Mouse (Mus musculus) ES-Bruce4 (cell line): ENCODE measurements at regions not wholly inside any gene's neighbourhood (a gene's known extent, or its start where the extent isn't known, plus 50 kb on each side); places are given as distances from the start of the nearest gene placed in this dataset.

Experiments
- H3K27ac ChIP-seq: 2 replicates; pipeline ENCODE4 v1.5.1; 2012; ENCODE audit warnings: low read length, inconsistent platforms; ENCODE audit not compliant: insufficient read depth
- H3K27me3 ChIP-seq: 2 replicates; pipeline ENCODE4 v1.6.1; 2012; ENCODE audit warnings: mild to moderate bottlenecking, low read length, inconsistent platforms; ENCODE audit not compliant: control insufficient read depth, poor library complexity, insufficient read depth, severe bottlenecking
- H3K36me3 ChIP-seq: 2 replicates; pipeline ENCODE4 v1.6.1; 2012; ENCODE audit warnings: inconsistent platforms, mild to moderate bottlenecking, low read length, moderate library complexity; ENCODE audit not compliant: control insufficient read depth, poor library complexity, insufficient read depth, severe bottlenecking
- H3K4me1 ChIP-seq: one replicate; pipeline ENCODE4 v1.8.1; 2011; ENCODE audit warnings: low read length; ENCODE audit not compliant: control insufficient read depth, insufficient read depth
- H3K4me3 ChIP-seq: 2 replicates; pipeline ENCODE4 v1.5.1; 2011; ENCODE audit warnings: low read depth, mild to moderate bottlenecking, low read length
- H3K9ac ChIP-seq: 2 replicates; pipeline ENCODE4 v1.6.1; 2012; ENCODE audit warnings: low read depth, mild to moderate bottlenecking, inconsistent platforms; ENCODE audit not compliant: poor library complexity, severe bottlenecking
- H3K9me3 ChIP-seq: replicated peaks from 2 replicates; pipeline ENCODE4 v1.6.1; 2012; ENCODE audit warnings: mild to moderate bottlenecking, low read length, inconsistent platforms; ENCODE audit not compliant: control insufficient read depth, poor library complexity, insufficient read depth, severe bottlenecking
- CTCF ChIP-seq: IDR thresholded peaks from one replicate; pipeline ENCODE4 v1.8.1; 2011; ENCODE audit warnings: low read depth, low read length
- EP300 ChIP-seq: IDR thresholded peaks from 2 replicates; pipeline ENCODE4 v1.6.1; 2011; ENCODE audit warnings: low read depth, low read length; ENCODE audit not compliant: insufficient read depth
- POLR2A ChIP-seq: IDR thresholded peaks from one replicate; pipeline ENCODE4 v1.8.1; 2011; ENCODE audit warnings: low read length; ENCODE audit not compliant: insufficient read depth

DNA sequence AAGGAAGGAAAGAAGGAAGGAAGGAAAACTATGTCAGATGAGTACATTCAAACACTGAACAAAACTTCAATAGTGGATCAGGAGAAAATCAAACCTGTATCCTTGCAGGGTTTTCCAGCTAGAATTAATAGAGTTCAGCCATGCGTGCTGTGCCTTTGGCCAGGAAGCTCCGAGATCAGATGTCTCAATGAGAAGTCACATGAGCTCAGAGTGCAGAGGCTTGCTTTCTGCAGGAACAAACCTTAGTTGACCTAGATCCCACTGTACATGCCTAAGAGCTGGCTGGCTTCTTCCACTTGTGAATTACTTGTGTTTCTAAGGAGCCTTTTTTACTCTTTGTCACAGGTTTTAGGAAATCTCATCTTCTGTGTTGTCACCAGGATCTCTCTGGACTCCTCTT, 378.7 kb downstream of the Lpin1 start:
- Histone ChIP-seq H3K27ac (no peak overlapping the region), H3K9ac (no peak overlapping the region), H3K4me1 (no peaks in the 10 kb centered on the region), H3K27me3 (no peaks in the 10 kb centered on the region; the same call in 1 of the 2 replicates), H3K9me3 (peaks cover 4% of the 10 kb centered on the region; the same call in 1 of the 2 replicates), H3K36me3 (no peaks in the 10 kb centered on the region), H3K4me3 (no peak overlapping the region)
- TF ChIP-seq EP300 (no peak), CTCF (no peak), POLR2A (no peak)

DNA sequence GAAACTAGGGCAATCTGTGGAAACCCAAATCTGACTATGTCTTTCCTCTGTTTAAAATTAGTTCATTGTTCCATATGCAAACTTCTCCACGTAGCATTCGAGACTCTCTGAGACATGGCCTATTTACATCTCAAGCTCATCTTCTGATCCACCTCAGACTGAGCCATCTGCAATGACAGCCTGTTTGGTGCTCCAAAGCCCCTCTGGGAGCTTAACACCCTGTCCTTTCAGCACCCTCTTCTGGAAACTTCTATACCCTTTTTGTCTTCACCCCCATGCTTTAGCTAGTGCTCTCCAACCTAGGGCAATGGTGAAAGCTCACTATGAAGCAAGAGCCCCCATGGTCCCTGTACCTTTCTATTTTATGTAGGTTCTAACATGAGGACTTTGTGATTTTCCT, 379.7 kb downstream of the Lpin1 start:
- H3K4me1 ChIP-seq = no peaks in the 10 kb centered on the region
- peaks cover 4% of the 10 kb centered on the region; the same call in 1 of the 2 replicates for H3K9me3 ChIP-seq
- H3K36me3 ChIP-seq = no peaks in the 10 kb centered on the region
- TF ChIP-seq CTCF = no peak
- TF ChIP-seq EP300 = no peak
- no peak for TF ChIP-seq POLR2A
- no peak overlapping the region for H3K4me3 ChIP-seq
- no peaks in the 10 kb centered on the region; the same call in 1 of the 2 replicates for H3K27me3 ChIP-seq
- H3K9ac ChIP-seq = no peak overlapping the region
- H3K27ac ChIP-seq = no peak overlapping the region

DNA sequence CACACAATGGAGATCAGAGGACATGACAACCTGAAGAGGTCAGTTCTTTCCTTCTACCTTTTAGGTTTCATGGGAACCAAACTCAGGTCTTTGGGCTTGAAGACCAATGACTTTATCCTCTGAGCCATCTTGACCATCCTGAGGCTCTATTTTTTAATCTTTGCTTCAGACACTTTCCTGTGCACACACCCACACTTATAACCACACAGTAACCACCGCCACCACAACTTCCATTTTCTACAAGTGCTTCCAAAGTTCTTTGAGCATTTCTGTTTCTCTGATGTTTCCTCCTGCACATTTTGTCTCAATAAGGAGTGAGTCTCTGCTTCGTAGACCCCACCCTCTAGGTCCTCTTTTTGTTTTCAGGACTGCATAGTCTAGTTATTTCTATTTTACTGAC, 385.3 kb downstream of the Lpin1 start:
- Histone ChIP-seq H3K4me3 (no peak overlapping the region), H3K27ac (no peak overlapping the region), H3K4me1 (no peaks in the 10 kb centered on the region), H3K27me3 (no peaks in the 10 kb centered on the region; the same call in 1 of the 2 replicates), H3K9me3 (no peaks in the 10 kb centered on the region), H3K9ac (no peak overlapping the region), H3K36me3 (no peaks in the 10 kb centered on the region)
- TF ChIP-seq POLR2A = no peak
- no peak for TF ChIP-seq CTCF
- TF ChIP-seq EP300 = no peak

DNA sequence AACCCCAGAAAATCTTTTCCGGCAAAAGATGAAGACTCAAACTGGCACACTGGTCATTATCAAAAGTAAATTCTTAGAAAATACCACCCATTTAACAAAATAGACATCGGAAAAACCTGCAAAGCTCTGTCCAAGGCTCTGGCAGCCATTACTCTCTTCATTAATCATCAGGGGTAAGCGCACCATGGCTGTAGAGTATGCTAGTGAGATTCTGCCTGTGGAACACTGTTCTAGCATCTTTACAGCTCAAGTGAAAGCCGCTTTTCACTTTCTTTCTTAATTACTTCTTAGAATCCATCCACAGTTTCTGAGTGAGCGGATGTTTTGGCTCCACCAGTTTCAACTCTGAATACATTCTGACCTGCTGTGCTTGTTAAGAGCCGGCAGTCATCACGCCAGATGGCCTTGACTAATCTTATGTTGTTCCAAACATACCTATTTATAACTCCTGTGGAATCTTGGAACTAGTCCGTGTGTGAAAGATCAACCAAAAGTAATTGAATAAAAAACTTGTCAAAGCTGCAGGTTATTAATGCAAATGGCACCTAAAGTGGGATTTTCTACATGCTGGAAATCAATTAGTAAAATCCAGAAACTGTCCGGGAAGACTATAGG, 387.8 kb downstream of the Lpin1 start:
- Histone ChIP-seq H3K4me3 (no peak overlapping the region), H3K4me1 (no peaks in the 10 kb centered on the region), H3K27me3 (no peaks in the 10 kb centered on the region; the same call in 1 of the 2 replicates), H3K27ac (no peak overlapping the region), H3K9ac (no peak overlapping the region), H3K36me3 (no peaks in the 10 kb centered on the region), H3K9me3 (no peaks in the 10 kb centered on the region)
- TF ChIP-seq POLR2A (no peak), EP300 (no peak), CTCF (no peak)

DNA sequence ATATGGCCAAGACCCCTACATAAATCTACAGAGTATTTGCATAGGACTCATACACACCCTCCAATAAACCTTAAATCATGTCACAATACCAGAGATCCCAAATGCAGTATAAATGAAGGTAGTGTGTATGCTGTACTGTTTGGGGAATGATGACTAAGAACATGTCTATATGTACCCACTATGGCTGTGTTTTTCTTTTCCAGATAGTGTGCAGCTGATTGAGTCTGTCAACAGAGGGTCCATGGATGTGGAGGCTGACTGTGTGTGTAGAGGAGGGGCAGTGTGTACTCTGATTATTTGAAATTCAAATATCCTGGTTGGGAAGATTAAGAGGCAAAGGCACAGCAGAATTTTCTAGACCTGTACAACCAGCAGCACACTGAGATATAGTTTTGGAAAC, 388.6 kb downstream of the Lpin1 start:
- H3K27ac ChIP-seq = no peak overlapping the region
- no peaks in the 10 kb centered on the region for H3K4me1 ChIP-seq
- no peak overlapping the region for H3K9ac ChIP-seq
- H3K4me3 ChIP-seq = no peak overlapping the region
- H3K9me3 ChIP-seq = no peaks in the 10 kb centered on the region
- no peak for TF ChIP-seq CTCF
- no peak for TF ChIP-seq EP300
- TF ChIP-seq POLR2A = no peak
- H3K27me3 ChIP-seq = no peaks in the 10 kb centered on the region; the same call in 1 of the 2 replicates
- H3K36me3 ChIP-seq = no peaks in the 10 kb centered on the region

DNA sequence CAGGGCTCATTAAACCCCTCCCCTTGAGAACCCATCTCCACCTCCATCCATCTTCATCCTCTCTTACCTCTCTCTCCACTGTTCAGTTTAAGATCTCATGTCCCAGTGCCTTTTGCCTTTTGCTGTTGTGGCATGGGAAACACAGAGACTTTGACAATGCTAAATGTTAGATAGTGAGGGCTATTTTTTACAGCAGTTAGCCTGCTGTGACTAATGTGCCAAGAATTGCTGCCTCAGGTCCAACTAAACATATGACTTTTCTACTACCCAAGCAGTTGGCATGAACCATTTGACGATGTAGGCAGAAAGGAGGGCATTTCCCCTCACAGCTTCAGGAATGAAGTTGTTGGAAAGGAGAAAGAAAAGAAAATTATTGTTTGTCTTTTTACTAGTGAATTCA, 389.6 kb downstream of the Lpin1 start:
- no peaks in the 10 kb centered on the region for H3K36me3 ChIP-seq
- H3K27me3 ChIP-seq = no peaks in the 10 kb centered on the region
- no peak overlapping the region for H3K27ac ChIP-seq
- H3K9me3 ChIP-seq = no peaks in the 10 kb centered on the region
- no peak for TF ChIP-seq POLR2A
- TF ChIP-seq EP300 = no peak
- no peak for TF ChIP-seq CTCF
- no peak overlapping the region for H3K4me3 ChIP-seq
- no peak overlapping the region for H3K9ac ChIP-seq
- no peaks in the 10 kb centered on the region for H3K4me1 ChIP-seq
